Mouse (Mus musculus): ENCODE results near the gene Sephs1.
"Not testable (repeated sequence)": the region's sequence is repeated elsewhere in the genome, so short reads cannot be mapped to it uniquely, and the experiment has no call there.

Sephs1 gene

DNA sequence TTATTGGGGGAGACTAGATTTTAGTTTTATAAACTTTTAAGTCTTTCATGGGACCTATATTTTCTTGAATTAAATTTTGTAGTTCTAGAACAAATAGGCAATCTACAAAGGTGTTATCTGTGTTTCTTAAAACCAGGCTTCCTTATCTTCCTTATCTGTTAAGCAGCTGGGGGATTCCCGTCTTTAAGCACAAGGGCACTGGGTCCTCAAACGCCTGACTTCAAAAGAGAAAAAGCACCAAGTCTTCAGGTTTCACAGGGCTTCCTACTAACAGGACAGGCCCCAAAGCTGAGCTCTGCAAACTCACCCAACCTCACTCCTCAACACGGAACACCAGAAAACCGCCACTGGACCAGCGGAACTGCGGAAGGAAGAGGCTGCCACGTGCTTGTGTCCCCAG is 26.6 kb downstream of the Sephs1 start:
- DNase-seq (ENCODE audit: low read depth, low spot score): no peak

DNA sequence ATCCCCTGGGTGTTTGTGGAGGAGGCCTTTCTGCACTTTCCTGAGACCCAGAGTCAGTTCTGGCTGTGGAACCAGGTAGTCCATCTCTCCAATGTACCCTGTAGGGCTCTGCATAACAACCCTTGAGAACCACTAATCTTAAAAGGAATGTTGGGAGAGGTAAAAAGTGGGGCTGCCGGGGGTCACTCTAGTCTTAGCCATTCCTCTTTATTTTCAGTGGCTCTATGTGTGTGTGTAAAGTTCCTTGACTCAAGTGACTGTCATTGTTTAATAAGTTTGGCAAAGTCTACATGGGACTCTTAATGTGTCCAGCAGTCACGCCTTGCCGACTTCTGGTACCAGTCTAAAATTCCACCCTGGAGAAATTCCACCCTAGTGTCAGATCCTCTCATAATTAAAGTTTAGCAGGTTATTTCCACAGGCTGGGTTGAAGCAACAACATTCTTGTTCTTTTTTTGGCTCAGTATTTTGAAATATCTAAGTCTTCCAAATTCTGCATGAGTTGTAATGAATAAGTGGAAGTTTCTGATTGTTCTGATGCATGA is 27.5 kb downstream of the Sephs1 start:
- no peak for DNase-seq (ENCODE audit: low read depth, low spot score)

DNA sequence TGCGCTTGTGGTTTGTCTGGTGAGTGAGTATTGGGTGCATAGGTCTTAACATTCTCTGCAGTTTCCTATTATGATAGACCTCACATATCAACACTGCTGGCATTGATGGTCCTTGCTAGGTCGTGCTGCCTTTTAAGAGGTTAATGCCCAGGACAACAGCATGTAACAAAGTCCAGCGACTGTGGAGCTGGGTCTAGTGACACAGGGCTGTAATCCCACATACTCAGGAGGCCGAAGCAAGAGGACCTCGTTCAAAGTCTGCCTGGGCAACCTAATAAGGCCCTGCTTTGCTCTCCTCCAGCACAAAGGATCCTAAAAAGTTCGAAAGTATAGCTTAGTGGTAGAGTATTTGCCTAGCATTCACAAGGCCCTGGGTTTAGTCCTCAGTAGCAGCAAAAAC is 28.5 kb downstream of the Sephs1 start:
- no peak for DNase-seq (ENCODE audit: low read depth, low spot score)

DNA sequence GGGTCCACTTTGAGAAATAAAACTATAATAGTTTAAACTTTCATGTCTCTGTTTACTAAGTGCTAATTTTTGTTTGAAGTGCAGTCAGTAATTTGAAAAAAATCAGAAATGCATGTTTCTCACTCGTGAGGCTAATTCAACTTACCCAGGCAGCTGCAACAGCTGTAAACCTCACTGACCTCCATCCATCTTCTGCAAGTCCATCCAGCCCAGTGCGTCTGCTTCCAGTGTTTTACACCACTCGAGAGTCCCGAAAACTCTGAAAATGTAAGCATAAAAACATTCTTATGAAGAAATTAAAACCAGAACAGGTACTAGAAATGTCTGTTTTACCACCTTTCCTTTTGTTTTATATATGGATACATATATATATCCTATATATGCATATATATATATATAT is 29.2 kb downstream of the Sephs1 start:
- DNase-seq (ENCODE audit: low read depth, low spot score): no peak

DNA sequence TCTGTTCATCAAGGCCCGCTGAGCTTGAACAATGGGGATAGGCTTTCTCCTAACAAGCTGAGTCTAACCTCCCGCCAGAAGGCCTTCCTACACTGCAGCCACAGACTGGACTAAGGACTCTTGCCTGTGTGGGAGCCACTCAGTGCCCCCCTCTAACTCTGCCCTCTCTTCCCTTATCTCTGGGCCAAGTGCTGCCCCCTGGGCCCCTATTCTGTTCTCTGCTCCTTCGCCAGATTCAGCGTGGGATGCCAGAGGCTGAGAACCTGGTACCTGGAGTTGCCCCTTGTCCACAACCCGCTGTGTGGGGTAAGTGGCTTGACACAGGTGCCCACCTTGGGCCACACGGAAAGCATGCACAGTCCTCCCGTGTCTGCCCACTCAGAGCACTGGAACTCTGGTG is 32.6 kb downstream of the Sephs1 start:
- no peak for DNase-seq (ENCODE audit: low read depth, low spot score)

DNA sequence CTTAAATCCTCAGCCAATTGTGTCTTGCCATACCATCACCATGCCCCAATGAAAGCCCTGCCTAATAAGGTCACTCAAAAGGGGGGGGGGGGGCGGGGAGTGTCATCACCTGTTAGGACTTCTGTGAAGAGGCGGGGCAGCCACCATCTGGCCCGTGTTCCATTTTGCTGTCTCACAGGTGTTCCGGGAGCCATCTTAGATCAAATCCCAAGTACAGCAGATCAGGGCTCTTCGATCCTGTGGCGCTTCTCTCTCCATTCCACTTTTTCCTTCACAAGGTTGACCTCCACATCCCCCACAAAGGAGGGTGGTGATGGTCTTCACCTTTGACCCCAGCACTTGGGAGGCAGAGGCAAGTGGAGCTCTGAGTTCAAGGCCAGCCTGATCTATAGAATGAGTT is 34.7 kb downstream of the Sephs1 start:
- DNase-seq (ENCODE audit: low read depth, low spot score): no peak

DNA sequence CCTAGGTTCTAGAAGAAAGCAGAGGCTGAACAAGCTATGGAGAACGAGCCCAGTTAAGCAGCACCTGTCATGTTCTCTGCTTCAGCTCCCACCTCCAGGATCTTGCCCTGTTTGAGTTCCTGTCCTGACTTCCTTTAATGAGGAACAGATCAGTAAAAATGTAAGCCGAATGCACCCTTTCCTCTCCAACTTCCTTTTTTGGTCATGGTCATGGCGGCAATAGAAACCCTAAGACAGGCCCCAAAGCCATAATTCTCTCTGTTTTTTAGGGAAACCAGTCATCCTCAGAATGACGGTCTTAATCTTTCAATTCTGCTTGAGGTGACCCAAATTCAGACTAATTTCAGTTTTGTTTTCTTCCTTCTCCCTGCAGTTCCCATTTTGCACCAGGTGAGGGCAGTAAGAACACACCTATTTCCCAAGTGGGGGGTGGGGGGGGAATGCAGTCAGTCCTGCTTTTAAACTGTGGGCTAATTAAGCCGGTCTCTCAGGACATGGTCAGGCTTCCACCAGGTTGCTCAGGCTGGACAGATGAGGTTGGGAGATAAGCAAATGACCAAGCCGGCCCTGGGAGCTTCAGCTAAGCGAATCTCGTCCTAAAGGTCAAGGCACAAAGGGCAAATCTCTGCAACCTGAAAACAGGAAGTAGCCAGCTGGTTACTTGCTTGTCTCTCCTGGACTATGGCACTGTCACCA is 36.1 kb downstream of the Sephs1 start:
- peak; percentile 80 for DNase-seq (ENCODE audit: low read depth, low spot score)

DNA sequence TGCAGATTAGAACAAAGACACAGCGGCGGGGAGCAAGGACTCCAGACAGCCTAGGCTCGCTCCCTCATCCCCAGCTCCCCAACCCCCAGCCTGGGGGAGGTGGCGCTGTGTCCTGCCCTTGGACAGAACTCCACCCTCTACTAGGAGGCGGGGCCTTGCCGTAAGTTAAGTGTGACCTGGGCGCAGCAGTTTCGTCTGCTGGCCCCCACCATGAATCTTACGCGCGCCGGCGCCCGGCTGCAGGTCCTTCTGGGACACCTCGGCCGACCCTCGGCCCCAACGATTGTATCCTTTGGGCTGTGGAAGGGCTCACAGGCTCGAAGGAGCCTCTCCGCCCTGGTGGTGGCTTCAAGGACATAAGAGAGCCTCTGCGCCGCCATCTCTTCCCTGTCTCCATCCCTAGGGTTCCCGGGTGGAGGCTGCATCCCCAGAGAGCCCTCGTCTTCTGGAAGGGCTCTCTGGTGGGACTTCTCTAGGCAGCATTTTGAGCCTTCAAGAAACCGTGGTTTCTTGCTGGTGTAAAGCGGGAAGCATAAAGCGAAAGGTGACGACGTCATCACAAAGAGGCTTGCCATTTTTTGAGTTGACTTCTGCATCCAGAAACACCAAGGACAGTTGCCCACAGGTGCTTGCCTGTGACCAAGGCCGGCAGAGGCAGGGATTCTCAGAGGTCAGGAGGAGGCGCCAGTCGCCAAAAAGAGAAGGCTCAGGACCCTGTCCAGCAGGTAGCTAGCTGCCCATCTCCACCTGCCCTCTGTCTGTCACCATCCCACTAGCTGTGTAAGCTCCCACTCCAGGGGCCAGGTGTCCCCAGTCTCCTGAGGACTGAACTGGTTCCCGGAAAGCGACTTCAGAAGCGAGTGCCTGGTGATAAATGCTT is 37.7 kb downstream of the Sephs1 start, which contains the start of gene Phyh:
Gene Phyh, plus strand, starts transcription at position 160 of the 880 bp plus-strand sequence.
- DNase-seq (ENCODE audit: low read depth, low spot score): peak; percentile 89

DNA sequence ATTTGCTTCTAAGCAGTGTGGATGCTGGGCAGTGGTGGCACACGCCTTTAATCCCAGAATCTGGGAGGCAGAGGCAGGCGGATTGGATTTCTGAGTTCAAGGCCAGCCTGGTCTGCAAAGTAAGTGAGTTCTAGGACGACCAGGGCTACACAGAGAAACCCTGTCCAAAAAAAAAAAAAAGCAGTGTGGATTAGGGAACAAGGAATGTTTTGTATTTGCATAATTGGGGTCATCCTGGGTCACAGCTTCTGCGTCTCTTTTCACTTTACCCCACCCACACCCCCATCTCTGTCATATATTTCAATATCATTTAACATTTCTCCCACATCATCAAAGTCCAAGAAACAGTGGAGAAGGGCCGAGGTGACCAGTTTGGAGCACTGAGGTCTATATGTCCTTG is 39.7 kb downstream of the Sephs1 start:
- no peak for DNase-seq (ENCODE audit: low read depth, low spot score)

DNA sequence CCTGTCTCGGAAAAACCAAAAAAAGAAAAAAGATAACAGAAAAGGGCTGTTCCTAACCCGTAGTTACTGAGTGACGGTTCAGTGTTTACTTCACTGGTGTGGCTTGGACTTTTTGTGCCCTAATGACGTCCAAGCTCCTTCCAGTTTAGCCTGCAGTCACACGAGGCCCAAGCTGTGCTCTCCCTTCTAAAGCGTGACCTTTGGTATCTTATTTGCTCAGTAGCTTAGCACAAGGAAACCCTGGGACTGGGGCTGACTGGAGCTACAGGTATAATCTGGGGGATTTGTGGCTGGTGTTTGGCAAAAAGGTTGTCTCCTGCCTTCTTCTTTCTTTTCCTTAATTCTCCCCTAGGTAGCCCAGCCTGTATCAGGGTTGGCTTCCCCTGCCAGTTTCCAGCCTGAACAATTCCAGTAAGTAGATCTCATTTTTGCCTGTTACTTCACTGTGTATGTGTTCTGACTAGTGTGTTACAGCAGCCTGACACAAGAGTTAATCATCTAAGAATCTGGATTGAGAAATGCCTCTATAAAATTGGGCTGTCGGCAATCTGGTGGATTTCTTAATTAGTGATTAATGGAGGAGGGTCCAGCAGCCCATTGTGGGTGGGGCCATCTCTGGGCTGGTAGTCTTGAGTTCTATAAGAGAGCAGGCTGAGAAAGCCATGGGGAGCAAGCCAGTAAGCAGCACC is 41.3 kb downstream of the Sephs1 start:
- DNase-seq (ENCODE audit: low read depth, low spot score): no peak

DNA sequence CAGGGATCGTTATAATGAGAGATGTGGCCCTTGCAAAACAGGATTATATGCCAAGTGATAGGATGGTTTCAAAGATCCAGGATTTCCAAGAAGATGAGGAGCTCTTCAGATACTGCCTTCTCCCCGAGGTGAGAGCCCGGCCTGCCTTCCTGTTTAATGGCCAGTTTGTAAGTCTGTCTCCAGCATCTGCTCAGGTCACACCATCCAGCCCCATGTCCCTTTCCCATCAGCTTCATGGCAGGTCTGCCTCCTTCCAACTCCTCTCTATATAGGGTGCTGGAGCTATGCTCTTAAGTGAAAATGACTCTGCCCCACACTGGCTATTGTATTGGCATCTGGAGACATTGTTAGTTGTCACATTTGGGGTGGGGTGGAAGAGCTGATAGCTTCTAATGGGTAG is 46.0 kb downstream of the Sephs1 start:
- no peak for DNase-seq (ENCODE audit: low read depth, low spot score)

DNA sequence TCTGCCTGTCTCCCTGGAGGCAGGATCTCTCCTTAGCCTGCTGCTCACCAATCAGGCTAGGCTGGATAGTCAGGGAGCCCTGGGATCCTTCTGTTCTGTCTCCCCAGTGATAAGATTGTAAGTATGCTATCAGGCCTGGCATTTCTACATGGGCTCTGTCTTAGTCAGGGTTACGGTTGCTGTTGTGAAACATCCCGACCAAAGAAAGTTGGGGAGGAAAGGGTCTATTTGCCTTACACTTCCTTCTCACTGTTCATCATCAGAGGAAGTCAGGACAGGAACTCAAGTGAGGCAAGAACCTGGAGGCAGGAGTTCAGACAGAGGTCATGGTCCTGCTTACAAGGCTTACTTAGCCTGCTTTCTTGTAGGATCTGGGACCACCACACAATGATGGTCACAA is 47.9 kb downstream of the Sephs1 start:
- no peak for DNase-seq (ENCODE audit: low read depth, low spot score)

DNA sequence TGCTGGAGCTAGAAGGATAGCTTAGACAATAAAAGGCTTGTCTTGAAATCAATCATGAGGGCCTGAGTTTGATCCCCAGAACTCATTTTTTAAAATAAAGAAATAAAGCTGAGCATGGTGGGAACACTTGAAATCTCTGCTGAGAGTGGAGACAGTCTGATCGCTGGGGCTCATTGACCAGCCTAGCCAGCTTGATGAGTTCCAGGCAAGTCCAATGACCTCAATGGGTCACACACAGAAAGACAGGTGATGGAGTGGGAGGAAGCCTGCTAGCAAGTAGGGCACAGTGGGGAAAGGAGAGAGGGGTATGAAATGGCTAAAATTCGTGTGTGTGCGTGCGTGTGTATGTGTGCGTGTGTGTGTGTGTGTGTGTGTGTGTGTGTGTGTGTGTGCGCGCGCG is 53.2 kb downstream of the Sephs1 start:
- no peak for DNase-seq (ENCODE audit: low read depth, low spot score)

DNA sequence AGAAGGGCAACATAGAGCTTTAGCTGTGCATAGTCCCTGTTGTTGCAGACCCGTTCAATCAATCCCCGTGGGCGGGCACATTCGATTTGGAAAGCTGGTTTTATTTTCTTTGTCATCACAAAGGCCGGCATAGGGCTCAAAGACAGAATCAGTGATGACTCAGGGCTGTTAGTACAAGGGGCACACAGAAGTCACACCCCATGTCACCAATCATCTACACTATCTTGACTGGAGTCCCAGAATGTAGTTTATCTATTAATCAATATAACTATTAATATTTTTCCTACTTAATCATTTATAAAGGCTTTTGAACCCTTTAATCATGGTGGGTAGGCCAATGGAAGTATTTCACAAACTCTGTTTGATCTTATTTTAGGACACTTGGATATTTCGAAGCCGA is 56.6 kb downstream of the Sephs1 start:
- no peak for DNase-seq (ENCODE audit: low read depth, low spot score)

DNA sequence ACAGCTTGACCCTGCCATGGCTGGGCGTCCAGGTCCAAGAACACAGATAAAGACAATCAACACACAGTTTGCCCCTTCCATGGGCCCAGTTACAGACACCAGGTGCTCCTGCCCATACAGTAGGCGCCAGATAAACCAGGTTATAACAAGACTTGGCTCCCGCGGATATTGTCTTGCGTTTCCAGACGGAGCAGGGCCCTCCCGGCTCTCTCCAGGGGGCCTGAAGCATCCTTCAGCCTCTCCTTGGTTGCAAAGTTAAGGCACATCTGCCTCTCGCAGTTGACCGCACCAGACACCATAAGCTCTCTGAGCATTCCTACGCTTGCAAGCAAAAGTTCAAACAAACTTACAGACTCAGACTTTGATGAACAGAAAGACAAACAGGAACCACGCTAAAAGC is 59.5 kb downstream of the Sephs1 start:
- DNase-seq (ENCODE audit: low read depth, low spot score): no peak

DNA sequence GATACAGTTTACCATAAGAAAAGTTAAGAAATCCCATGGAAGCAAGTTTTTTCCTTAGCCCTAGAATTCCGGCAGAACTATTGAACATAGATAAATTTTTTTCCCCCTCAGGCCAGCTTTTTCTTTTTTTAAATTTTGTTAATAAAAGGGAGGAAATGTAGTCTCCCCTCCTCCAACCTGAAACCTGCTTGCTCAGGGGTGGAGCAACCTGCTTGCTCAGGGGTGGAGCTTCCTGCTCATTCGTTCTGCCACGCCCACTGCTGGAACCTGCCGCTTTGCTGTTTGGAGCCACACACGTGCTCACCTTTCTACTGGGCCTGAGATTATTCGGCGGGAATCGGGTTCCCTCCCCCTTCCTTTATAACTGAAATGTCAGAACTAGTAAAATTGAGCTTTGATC is 68.3 kb downstream of the Sephs1 start:
- not testable (repeated sequence) for DNase-seq (ENCODE audit: low read depth, low spot score)

DNA sequence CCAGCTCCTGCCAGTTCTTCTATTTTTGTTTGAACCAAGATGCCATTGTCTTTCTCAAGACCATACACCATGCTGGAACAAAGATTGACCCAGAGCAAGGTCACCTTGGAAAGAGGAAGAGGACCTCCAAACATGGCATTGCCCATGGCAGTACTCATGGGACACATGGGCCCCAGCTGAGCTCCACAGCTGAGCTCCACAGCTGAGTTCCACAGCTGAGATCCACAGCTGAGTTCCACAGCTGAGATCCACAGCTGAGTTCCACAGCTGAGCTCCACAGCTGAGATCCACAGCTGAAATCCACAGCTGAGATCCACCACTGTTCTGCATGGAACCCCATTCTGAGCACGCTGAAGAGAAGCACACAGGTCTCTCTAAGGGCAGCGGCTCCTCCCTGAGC is 69.6 kb downstream of the Sephs1 start:
- DNase-seq (ENCODE audit: low read depth, low spot score): no peak

DNA sequence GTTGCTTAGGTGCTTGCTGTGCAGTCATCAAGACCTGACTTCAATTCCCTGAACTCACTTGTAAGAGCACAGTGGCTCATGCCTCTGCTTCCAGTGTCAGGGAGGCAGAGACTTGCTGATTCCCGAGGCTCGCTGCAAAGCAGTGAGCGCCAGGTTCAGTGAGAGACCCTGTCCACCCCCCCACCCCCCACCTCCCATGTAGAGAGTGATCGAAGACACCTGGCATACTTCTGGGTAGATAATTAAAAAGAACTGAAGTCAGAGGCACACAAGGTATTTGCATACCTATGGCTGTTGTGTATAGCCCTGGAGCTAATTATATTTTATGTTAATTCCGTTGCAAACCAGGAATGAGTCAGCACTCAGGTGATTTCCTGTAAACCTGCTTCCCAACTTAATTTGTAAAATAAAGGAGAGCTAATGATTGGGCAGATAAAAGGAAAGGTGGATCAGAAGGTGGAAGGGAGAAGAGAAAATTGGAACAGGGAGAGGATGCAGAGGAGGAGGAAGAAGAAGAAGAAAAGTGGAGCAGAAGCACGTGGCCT is 72.9 kb downstream of the Sephs1 start:
- DNase-seq (ENCODE audit: low read depth, low spot score): no peak

DNA sequence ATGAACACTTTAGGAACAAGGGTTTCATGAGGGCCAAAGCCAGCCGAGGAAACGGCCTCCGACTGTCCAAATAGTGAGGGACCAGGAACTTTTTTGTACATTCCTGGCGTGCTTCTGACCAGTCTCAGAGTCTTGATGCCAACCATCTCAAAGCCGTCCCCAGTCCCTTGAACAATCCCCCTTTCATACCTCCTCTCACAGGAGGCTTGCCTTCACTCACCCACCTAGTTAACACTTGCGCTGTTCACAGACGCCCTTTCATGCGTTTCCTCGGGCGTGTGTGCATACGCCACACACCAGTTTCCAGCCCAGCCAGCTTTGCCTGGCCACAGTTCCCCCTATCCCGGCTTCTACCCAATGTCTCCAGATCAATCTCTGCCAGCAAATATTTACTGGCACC is 76.7 kb downstream of the Sephs1 start:
- DNase-seq (ENCODE audit: low read depth, low spot score): no peak

All from mesoderm, embryonic 11.5 days (tissue).